Mouse (Mus musculus) G1E (cell line): ENCODE data around the gene Abhd17a.

Experiments used
- CTCF ChIP-seq: IDR thresholded peaks from 2 replicates; pipeline ENCODE4 v1.5.1; 2012; ENCODE audit warnings: low read depth, low read length, inconsistent platforms, mixed read lengths
- GATA1 ChIP-seq: IDR thresholded peaks from 2 replicates; pipeline ENCODE4 v1.6.1; 2012; ENCODE audit warnings: borderline replicate concordance, low read length, inconsistent platforms, mixed read lengths
- GATA2 ChIP-seq: IDR thresholded peaks from 2 replicates; pipeline ENCODE4 v1.6.1; 2012; ENCODE audit warnings: low read depth, low read length, inconsistent platforms, borderline replicate concordance
- TAL1 ChIP-seq: conservative IDR thresholded peaks from 2 replicates; pipeline ENCODE4 v1.6.1; 2012; ENCODE audit warnings: low read depth, low read length, inconsistent platforms, mixed read lengths

DNA sequence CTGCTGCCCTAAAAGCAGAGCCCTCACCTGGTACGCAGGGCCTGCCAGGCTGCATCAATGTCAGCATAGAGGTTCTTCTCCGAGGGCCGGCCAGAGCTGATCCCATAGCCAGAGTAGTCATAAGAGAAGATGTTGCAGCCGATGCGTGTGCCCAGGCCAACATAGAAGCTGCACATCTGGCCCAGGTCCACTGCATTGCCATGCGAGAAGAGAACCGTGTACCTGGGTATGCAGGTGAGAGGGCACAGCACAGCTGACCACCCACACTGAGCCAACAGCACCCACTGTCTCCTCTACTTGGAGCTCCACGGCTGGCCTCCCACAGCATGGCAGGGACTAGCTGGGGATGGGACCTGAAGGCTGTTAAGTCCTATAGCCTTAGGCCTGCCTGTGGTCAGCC lies 4.6 kb downstream of the Abhd17a start:
- no peak for TF ChIP-seq CTCF
- TF ChIP-seq GATA1: no peak
- TF ChIP-seq GATA2: no peak
- TF ChIP-seq TAL1: no peak
